Mouse (Mus musculus): ENCODE data around the gene Abtb2.

GRCm38 (mm10) chr2:103578663-103579213 lies 12.6 kb downstream of the Abtb2 start:
- no peak for TF ChIP-seq CTCF (IDR thresholded peaks at IDR 0.05)
- no peak for TF ChIP-seq POLR2A (IDR thresholded peaks at IDR 0.05; ENCODE audit: insufficient read depth, low read depth, low read length)
- no peak for TF ChIP-seq EP300 (IDR thresholded peaks at IDR 0.05; ENCODE audit: insufficient read depth, low read depth, low read length)
